Mouse (Mus musculus): ENCODE measurements around the gene Gm20388.

DNA sequence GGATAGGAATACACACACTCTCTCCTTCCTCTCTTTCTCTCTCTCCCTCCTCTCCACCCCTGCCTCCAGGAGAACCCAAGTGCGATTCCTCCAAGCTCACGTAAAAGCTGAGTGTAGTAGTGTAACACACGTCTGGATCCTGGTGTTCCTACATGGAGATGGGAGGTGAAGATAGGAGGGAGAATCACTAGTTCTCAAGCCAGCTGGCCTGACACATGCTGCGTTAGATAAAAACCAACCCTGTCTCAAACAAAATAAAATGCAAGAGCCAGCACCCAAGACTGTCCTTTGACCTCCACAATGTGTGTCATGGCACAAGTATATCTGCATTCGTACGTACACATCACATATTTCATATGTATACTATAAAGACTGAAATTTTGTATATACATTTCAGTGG is 3910.1 kb downstream of the Gm20388 start:
- TF ChIP-seq CTCF (IDR thresholded peaks at IDR 0.05; ENCODE audit: borderline replicate concordance, extremely low read depth, insufficient read depth, insufficient read length): no peak
- TF ChIP-seq POLR2A (IDR thresholded peaks at IDR 0.05; ENCODE audit: borderline replicate concordance, extremely low read depth, insufficient read depth, insufficient read length, poor library complexity, severe bottlenecking): no peak

Data from brain, embryonic 14.5 days (tissue).